Comparison of ENCODE assay signal across 11 mouse cellular contexts in genomic region chr5:147051500-147052308, GRCm38 (mm10). TPM values are rescaled to one million over a fixed set of nuclear protein-coding genes. Genes with fewer than 3 reads are reported as not detected.
A peak's percentile ranks its signal among the peaks of the same experiment; 100 is the strongest.
DNase-seq lines count a peak whose midpoint lies in the region; ATAC-seq and TF ChIP-seq lines count a peak whose summit lies in the region.
"Had no signal": no experiment of that assay in that cellular context is flagged by ENCODE, and none has a peak within 500 bp of the region (broad histone marks: within the 10 kb centered on the region; RNA-seq: fewer than 3 reads in every experiment).

No protein-coding gene starts in this region.

- WGBS in kidney, embryonic 15.5 days, result 35% methylated on average over 29 of the region's 29 CpGs
- 57% methylated on average over 29 of the region's 29 CpGs for WGBS in liver, postnatal 0 days (ENCODE audit: insufficient replicate concordance)

- TF ChIP-seq CTCF in liver, postnatal 0 days (IDR thresholded peaks at IDR 0.05; ENCODE audit: low read depth), result no peak

- H3K4me2 ChIP-seq in kidney, embryonic 15.5 days, result peak overlapping the region; percentile 35
- peak overlapping the region; percentile 51 for H3K4me2 ChIP-seq in liver, postnatal 0 days (ENCODE audit: low read depth, low read length)

- TF ChIP-seq EP300 in liver, postnatal 0 days (IDR thresholded peaks at IDR 0.05; ENCODE audit: low read depth), result no peak

- no peak overlapping the region for H3K27ac ChIP-seq in kidney, embryonic 15.5 days
- peak overlapping the region; percentile 72 for H3K27ac ChIP-seq in liver, postnatal 0 days (ENCODE audit: low read depth)
- H3K27ac ChIP-seq: left cerebral cortex, adult 2 months had no signal

- H3K36me3 ChIP-seq in kidney, embryonic 15.5 days, result no peaks in the 10 kb centered on the region
- H3K36me3 ChIP-seq in liver, postnatal 0 days (replicated peaks; ENCODE audit: insufficient read depth, low read length), result no peaks in the 10 kb centered on the region

- H3K9ac ChIP-seq in kidney, embryonic 15.5 days, result no peak overlapping the region
- no peak overlapping the region for H3K9ac ChIP-seq in liver, postnatal 0 days (replicated peaks)

- DNase-seq in cerebellum, adult 9-11 months, result no peak
- no peak for DNase-seq in kidney, adult 11 months
- DNase-seq in Muller cell, postnatal 12 days (ENCODE audit: inconsistent ontology term), result peak; percentile 71
- DNase-seq in liver, postnatal 0 days, result no peak
- DNase-seq in layer of hippocampus, postnatal 10 days (ENCODE audit: low spot score in 2 of 2), result no peak
- DNase-seq: cerebellum, adult 8-10 months; lung, postnatal 4 days had no signal

- 0 out of 2 replicates have a peak, but pooled peaks have one; percentile 46 for ATAC-seq in cerebellum, adult (ENCODE audit: insufficient number of reproducible peaks, low FRiP score, low TSS enrichment)
- ATAC-seq in kidney, embryonic 15.5 days (replicated peaks; ENCODE audit: low FRiP score), result no peak
- ATAC-seq in liver, postnatal 0 days, result no peak
- ATAC-seq in granulocyte monocyte progenitor cell, adult 5-6 weeks (replicated peaks; ENCODE audit: poor library complexity, severe bottlenecking), result no peak

- no peaks in the 10 kb centered on the region for H3K27me3 ChIP-seq in kidney, embryonic 15.5 days
- no peaks in the 10 kb centered on the region for H3K27me3 ChIP-seq in liver, postnatal 0 days (ENCODE audit: insufficient read depth, low read length)

- H3K9me3 ChIP-seq in kidney, embryonic 15.5 days (replicated peaks), result no peaks in the 10 kb centered on the region
- no peaks in the 10 kb centered on the region for H3K9me3 ChIP-seq in liver, postnatal 0 days (ENCODE audit: low read length)

- H3K4me3 ChIP-seq in kidney, embryonic 15.5 days (replicated peaks), result no peak overlapping the region
- H3K4me3 ChIP-seq in liver, postnatal 0 days (ENCODE audit: low read depth, low read length), result no peak overlapping the region
- H3K4me3 ChIP-seq: left cerebral cortex, adult 2 months had no signal

- H3K4me1 ChIP-seq in kidney, embryonic 15.5 days, result peaks cover 30% of the 10 kb centered on the region
- H3K4me1 ChIP-seq in liver, postnatal 0 days (ENCODE audit: insufficient read depth), result peaks cover 52% of the 10 kb centered on the region

RNA-seq across cellular contexts. Expression of gene Lnx2, which starts 24.7 kb away (rescaled TPM):
- polyA plus RNA-seq in kidney, embryonic 15.5 days (2015; fragmentation: Nextera tagmentation; extraction: Ambion mirVana), result 14.6 and 15.4 TPM in 2 replicates
- 5.4 and 6.9 TPM in 2 replicates for polyA plus RNA-seq in liver, postnatal 0 days (2015; fragmentation: Nextera tagmentation; extraction: Ambion mirVana)
- 7.9 and 8.9 TPM in 2 replicates for total RNA-seq in granulocyte monocyte progenitor cell, adult 5-6 weeks (2014; fragmentation: Nextera tagmentation)
- 5.6 and 11.3 TPM in 2 replicates for total RNA-seq in granulocyte monocyte progenitor cell, adult 5-6 weeks (2017)
- 1 to 10 TPM; 6.5 to 8.9 TPM for total RNA-seq in layer of hippocampus, postnatal 10 days (2021)

RNA-seq across cellular contexts. Expression of gene Polr1d, which starts 25.1 kb away (rescaled TPM):
- 139 and 154 TPM in 2 replicates for polyA plus RNA-seq in kidney, embryonic 15.5 days (2015; fragmentation: Nextera tagmentation; extraction: Ambion mirVana)
- 72.2 and 72.9 TPM in 2 replicates for polyA plus RNA-seq in liver, postnatal 0 days (2015; fragmentation: Nextera tagmentation; extraction: Ambion mirVana)
- total RNA-seq in granulocyte monocyte progenitor cell, adult 5-6 weeks (2014; fragmentation: Nextera tagmentation), result 135 and 160 TPM in 2 replicates
- total RNA-seq in granulocyte monocyte progenitor cell, adult 5-6 weeks (2017), result 133 and 146 TPM in 2 replicates
- total RNA-seq in layer of hippocampus, postnatal 10 days (2021), result 10 to 100 TPM; 80.3 to 84.0 TPM
